Mouse (Mus musculus): ENCODE measurements around the gene Gdap2. TPM values are rescaled to one million over a fixed set of nuclear protein-coding genes. Genes with fewer than 3 reads are reported as not detected.

Gene Gdap2
- polyA plus RNA-seq, 1 experiment from 2014 or later = 17.8 TPM

DNA sequence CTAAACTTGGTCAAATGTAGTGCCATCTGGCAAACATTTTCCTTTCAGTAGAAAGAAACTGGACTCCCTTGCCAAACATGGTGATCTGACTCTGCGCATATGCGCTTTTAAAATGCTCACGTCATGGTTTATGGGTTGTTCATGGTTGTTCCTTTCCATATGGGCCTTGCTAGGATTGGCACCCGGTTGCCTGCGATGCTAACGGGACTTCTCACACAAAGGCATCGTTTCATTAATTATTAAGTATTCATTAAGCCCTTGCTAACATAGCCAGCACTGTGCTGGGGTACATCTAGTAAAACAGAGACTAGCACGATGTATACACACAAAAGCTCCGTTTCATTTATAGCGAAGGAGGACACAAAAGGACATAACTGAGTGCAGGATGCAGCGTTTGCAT lies 27.7 kb downstream of the Gdap2 start:
- Histone ChIP-seq H3K27me3 (no peaks in the 10 kb centered on the region), H3K9ac (no peak overlapping the region), H3K4me3 (replicated peaks) (no peak overlapping the region), H3K4me1 (replicated peaks) (no peaks in the 10 kb centered on the region), H3K4me2 (no peak overlapping the region), H3K9me3 (replicated peaks) (no peaks in the 10 kb centered on the region), H3K36me3 (replicated peaks) (peaks cover 48% of the 10 kb centered on the region), H3K27ac (replicated peaks) (no peak overlapping the region)
- 85% methylated on average over 11 of the region's 11 CpGs for WGBS (ENCODE audit: insufficient replicate concordance)
- ATAC-seq (ENCODE audit: insufficient read depth) = no peak

GRCm38 (mm10) chr3:100194210-100194609 lies 32.0 kb downstream of the Gdap2 start:
- no peaks in the 10 kb centered on the region for H3K27me3 ChIP-seq
- no peak for ATAC-seq (ENCODE audit: insufficient read depth)
- H3K36me3 ChIP-seq (replicated peaks) = peaks cover 48% of the 10 kb centered on the region
- no peak overlapping the region for H3K27ac ChIP-seq (replicated peaks)
- no peak overlapping the region for H3K9ac ChIP-seq
- no peak overlapping the region for H3K4me3 ChIP-seq (replicated peaks)
- H3K9me3 ChIP-seq (replicated peaks) = no peaks in the 10 kb centered on the region
- H3K4me1 ChIP-seq (replicated peaks) = no peaks in the 10 kb centered on the region
- no peak overlapping the region for H3K4me2 ChIP-seq
- WGBS (ENCODE audit: insufficient replicate concordance) = 49% methylated on average over 5 of the region's 5 CpGs

DNA sequence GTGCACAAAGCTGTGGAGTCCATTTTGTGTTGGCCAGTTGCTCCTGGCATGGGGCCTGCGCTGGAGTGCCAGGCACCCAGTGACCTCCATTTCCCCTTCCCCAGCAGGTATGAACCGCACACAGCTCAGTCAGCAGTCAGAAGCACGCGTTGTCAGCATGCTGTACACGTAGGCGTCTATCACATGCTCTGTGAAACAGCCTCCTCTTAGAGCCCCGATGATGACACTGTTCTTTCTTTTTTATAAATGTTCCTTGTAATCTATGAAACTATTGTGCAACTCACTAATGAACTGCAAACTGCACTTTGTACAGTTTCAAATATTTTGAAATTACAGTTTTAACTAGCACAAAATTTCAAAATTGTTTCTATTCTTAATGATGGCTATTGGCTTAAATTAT lies 39.4 kb downstream of the Gdap2 start:
- Histone ChIP-seq H3K9me3 (replicated peaks) (no peaks in the 10 kb centered on the region), H3K4me1 (replicated peaks) (no peaks in the 10 kb centered on the region), H3K36me3 (replicated peaks) (peaks cover 59% of the 10 kb centered on the region), H3K4me3 (replicated peaks) (no peak overlapping the region), H3K27me3 (no peaks in the 10 kb centered on the region), H3K9ac (no peak overlapping the region), H3K27ac (replicated peaks) (no peak overlapping the region), H3K4me2 (no peak overlapping the region)
- 80% methylated on average over 7 of the region's 7 CpGs for WGBS (ENCODE audit: insufficient replicate concordance)
- no peak for ATAC-seq (ENCODE audit: insufficient read depth)

- Histone ChIP-seq H3K4me2 (no peak overlapping the region), H3K9ac (no peak overlapping the region), H3K27me3 (no peaks in the 10 kb centered on the region), H3K36me3 (replicated peaks) (peaks cover 44% of the 10 kb centered on the region), H3K4me1 (replicated peaks) (no peaks in the 10 kb centered on the region), H3K27ac (replicated peaks) (no peak overlapping the region), H3K4me3 (replicated peaks) (no peak overlapping the region), H3K9me3 (replicated peaks) (no peaks in the 10 kb centered on the region)
- WGBS (ENCODE audit: insufficient replicate concordance) = 48% methylated on average over 1 of the region's 1 CpGs
- ATAC-seq (ENCODE audit: insufficient read depth) = no peak
Measured at GRCm38 (mm10) chr3:100206973-100207372, 44.8 kb downstream of the Gdap2 start.

GRCm38 (mm10) chr3:100215469-100215868 lies 53.3 kb downstream of the Gdap2 start:
- WGBS (ENCODE audit: insufficient replicate concordance) = 58% methylated on average over 5 of the region's 5 CpGs
- no peak for ATAC-seq (ENCODE audit: insufficient read depth)
- Histone ChIP-seq H3K9ac (no peak overlapping the region), H3K4me1 (replicated peaks) (no peaks in the 10 kb centered on the region), H3K36me3 (replicated peaks) (no peaks in the 10 kb centered on the region), H3K27me3 (no peaks in the 10 kb centered on the region), H3K4me2 (no peak overlapping the region), H3K27ac (replicated peaks) (no peak overlapping the region), H3K9me3 (replicated peaks) (no peaks in the 10 kb centered on the region), H3K4me3 (replicated peaks) (no peak overlapping the region)

- H3K4me2 ChIP-seq = no peak overlapping the region
- no peaks in the 10 kb centered on the region for H3K27me3 ChIP-seq
- no peaks in the 10 kb centered on the region for H3K4me1 ChIP-seq (replicated peaks)
- ATAC-seq (ENCODE audit: insufficient read depth) = no peak
- 60% methylated on average over 12 of the region's 12 CpGs for WGBS (ENCODE audit: insufficient replicate concordance)
- no peak overlapping the region for H3K9ac ChIP-seq
- no peaks in the 10 kb centered on the region for H3K36me3 ChIP-seq (replicated peaks)
- H3K4me3 ChIP-seq (replicated peaks) = no peak overlapping the region
- H3K27ac ChIP-seq (replicated peaks) = no peak overlapping the region
- H3K9me3 ChIP-seq (replicated peaks) = no peaks in the 10 kb centered on the region
Measured at GRCm38 (mm10) chr3:100225326-100225959, 63.3 kb downstream of the Gdap2 start.

GRCm38 (mm10) chr3:100227509-100227908 lies 65.3 kb downstream of the Gdap2 start:
- WGBS (ENCODE audit: insufficient replicate concordance) = 20% methylated on average over 1 of the region's 1 CpGs
- no peak overlapping the region for H3K27ac ChIP-seq (replicated peaks)

GRCm38 (mm10) chr3:100228981-100229380 lies 66.8 kb downstream of the Gdap2 start:
- Histone ChIP-seq H3K27ac (replicated peaks) (no peak overlapping the region), H3K9ac (no peak overlapping the region), H3K4me3 (replicated peaks) (no peak overlapping the region), H3K36me3 (replicated peaks) (no peaks in the 10 kb centered on the region), H3K27me3 (no peaks in the 10 kb centered on the region), H3K9me3 (replicated peaks) (no peaks in the 10 kb centered on the region), H3K4me2 (no peak overlapping the region), H3K4me1 (replicated peaks) (no peaks in the 10 kb centered on the region)
- ATAC-seq (ENCODE audit: insufficient read depth) = no peak
- WGBS (ENCODE audit: insufficient replicate concordance) = 62% methylated on average over 3 of the region's 3 CpGs

More at GRCm38 (mm10) chr3:100227509-100227908, 65.3 kb downstream of the Gdap2 start:
- no peak for ATAC-seq (ENCODE audit: insufficient read depth)
- H3K36me3 ChIP-seq (replicated peaks) = no peaks in the 10 kb centered on the region
- H3K9ac ChIP-seq = no peak overlapping the region
- no peak overlapping the region for H3K4me3 ChIP-seq (replicated peaks)
- H3K4me2 ChIP-seq = no peak overlapping the region
- H3K27me3 ChIP-seq = no peaks in the 10 kb centered on the region
- H3K9me3 ChIP-seq (replicated peaks) = no peaks in the 10 kb centered on the region
- no peaks in the 10 kb centered on the region for H3K4me1 ChIP-seq (replicated peaks)

GRCm38 (mm10) chr3:100236725-100237436 lies 74.7 kb downstream of the Gdap2 start:
- H3K36me3 ChIP-seq (replicated peaks) = no peaks in the 10 kb centered on the region
- no peaks in the 10 kb centered on the region for H3K27me3 ChIP-seq
- no peaks in the 10 kb centered on the region for H3K9me3 ChIP-seq (replicated peaks)
- H3K4me2 ChIP-seq = no peak overlapping the region
- H3K4me1 ChIP-seq (replicated peaks) = no peaks in the 10 kb centered on the region
- H3K9ac ChIP-seq = no peak overlapping the region
- ATAC-seq (ENCODE audit: insufficient read depth) = no peak
- no peak overlapping the region for H3K27ac ChIP-seq (replicated peaks)
- no peak overlapping the region for H3K4me3 ChIP-seq (replicated peaks)

GRCm38 (mm10) chr3:100242230-100242629 lies 80.0 kb downstream of the Gdap2 start:
- H3K4me1 ChIP-seq (replicated peaks) = no peaks in the 10 kb centered on the region
- no peaks in the 10 kb centered on the region for H3K9me3 ChIP-seq (replicated peaks)
- H3K4me3 ChIP-seq (replicated peaks) = no peak overlapping the region
- 54% methylated on average over 4 of the region's 4 CpGs for WGBS (ENCODE audit: insufficient replicate concordance)
- no peak overlapping the region for H3K9ac ChIP-seq
- no peak overlapping the region for H3K27ac ChIP-seq (replicated peaks)
- H3K36me3 ChIP-seq (replicated peaks) = no peaks in the 10 kb centered on the region
- no peaks in the 10 kb centered on the region for H3K27me3 ChIP-seq
- no peak overlapping the region for H3K4me2 ChIP-seq
- no peak for ATAC-seq (ENCODE audit: insufficient read depth)

DNA sequence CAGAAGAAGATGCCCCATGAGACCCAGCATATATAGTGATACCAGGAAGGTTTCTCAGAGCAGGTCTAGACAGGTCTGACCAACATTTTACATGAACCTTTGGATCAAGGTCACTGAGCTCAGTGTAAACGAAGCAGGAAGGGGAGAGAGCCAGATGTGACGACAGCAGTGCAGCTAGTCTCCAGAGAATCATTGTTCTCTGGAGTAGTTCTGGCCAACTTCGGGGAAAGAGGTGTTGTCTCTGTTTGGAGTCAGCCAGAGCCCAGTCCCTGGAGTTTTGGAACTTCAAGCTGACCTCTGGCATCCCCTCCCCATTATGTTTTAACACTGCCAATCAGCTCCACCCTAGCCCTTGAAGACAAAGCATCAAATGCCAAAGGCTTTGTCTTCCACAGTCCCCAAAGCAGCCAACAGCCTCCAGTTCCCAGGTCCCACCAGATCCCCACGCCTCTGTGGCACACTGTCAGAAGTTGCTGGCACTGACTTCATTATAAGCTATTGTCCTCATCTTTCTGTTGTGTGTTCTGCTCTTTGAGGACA lies 84.2 kb downstream of the Gdap2 start:
- no peak overlapping the region for H3K27ac ChIP-seq (replicated peaks)
- WGBS (ENCODE audit: insufficient replicate concordance) = 30% methylated on average over 4 of the region's 4 CpGs
- no peaks in the 10 kb centered on the region for H3K4me1 ChIP-seq (replicated peaks)
- no peak overlapping the region for H3K4me3 ChIP-seq (replicated peaks)
- no peaks in the 10 kb centered on the region for H3K27me3 ChIP-seq
- H3K4me2 ChIP-seq = no peak overlapping the region
- no peak for ATAC-seq (ENCODE audit: insufficient read depth)
- no peaks in the 10 kb centered on the region for H3K36me3 ChIP-seq (replicated peaks)
- H3K9ac ChIP-seq = no peak overlapping the region
- H3K9me3 ChIP-seq (replicated peaks) = no peaks in the 10 kb centered on the region

All from liver, embryonic 15.5 days (tissue).